Mouse (Mus musculus): ENCODE data around the gene Iqgap3. TPM values are rescaled to one million over a fixed set of nuclear protein-coding genes. Genes with fewer than 3 reads are reported as not detected.

Iqgap3 gene
- polyA plus RNA-seq, 1 experiment from 2014 or later, result 10.5 TPM

DNA sequence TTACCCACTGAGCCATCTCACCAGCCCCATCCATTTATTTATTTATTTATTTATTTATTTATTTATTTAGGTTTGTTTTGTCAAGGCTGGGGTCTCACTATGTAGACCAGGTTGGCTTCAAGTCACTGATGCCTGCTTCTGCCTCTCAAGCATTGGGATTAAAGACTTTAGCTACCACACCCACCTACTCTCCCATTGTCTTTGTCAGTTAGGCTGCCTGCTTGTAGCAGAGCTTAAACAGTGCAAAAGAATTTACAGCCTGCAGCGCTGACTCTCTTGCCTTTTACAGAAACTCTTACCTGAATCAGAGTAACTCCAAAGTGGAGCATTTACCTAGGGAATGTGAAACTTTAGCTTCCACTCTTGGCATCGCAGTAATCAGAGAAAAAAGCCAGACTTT is 72.5 kb downstream of the Iqgap3 start:
- WGBS, result 73% methylated on average over 2 of the region's 2 CpGs
- Histone ChIP-seq H3K9me3 (ENCODE audit: control insufficient read depth, low read length) (no peaks in the 10 kb centered on the region), H3K9ac (ENCODE audit: low read depth, low read length) (no peak overlapping the region), H3K4me2 (replicated peaks; ENCODE audit: low read depth, low read length) (no peak overlapping the region), H3K4me1 (replicated peaks; ENCODE audit: control insufficient read depth, insufficient read depth, low read length) (peaks cover 18% of the 10 kb centered on the region), H3K27ac (ENCODE audit: low read depth, low read length) (no peak overlapping the region), H3K27me3 (ENCODE audit: control insufficient read depth, insufficient read depth, low read length) (no peaks in the 10 kb centered on the region), H3K4me3 (ENCODE audit: low read depth, low read length) (no peak overlapping the region), H3K36me3 (ENCODE audit: control insufficient read depth, insufficient read depth, low read length) (no peaks in the 10 kb centered on the region)
- no peak for ATAC-seq (ENCODE audit: low FRiP score)
- DNase-seq (ENCODE audit: low spot score), result no peak

- no peak for ATAC-seq (ENCODE audit: low FRiP score)
- Histone ChIP-seq H3K4me2 (replicated peaks; ENCODE audit: low read depth, low read length) (no peak overlapping the region), H3K4me3 (ENCODE audit: low read depth, low read length) (no peak overlapping the region), H3K36me3 (ENCODE audit: control insufficient read depth, insufficient read depth, low read length) (no peaks in the 10 kb centered on the region), H3K27me3 (ENCODE audit: control insufficient read depth, insufficient read depth, low read length) (no peaks in the 10 kb centered on the region), H3K9me3 (ENCODE audit: control insufficient read depth, low read length) (no peaks in the 10 kb centered on the region), H3K9ac (ENCODE audit: low read depth, low read length) (no peak overlapping the region), H3K4me1 (replicated peaks; ENCODE audit: control insufficient read depth, insufficient read depth, low read length) (no peaks in the 10 kb centered on the region; the same call in 1 of the 2 replicates), H3K27ac (ENCODE audit: low read depth, low read length) (no peak overlapping the region)
- no peak for DNase-seq (ENCODE audit: low spot score)
Observed at GRCm38 (mm10) chr3:88156817-88157216, 75.0 kb downstream of the Iqgap3 start.

GRCm38 (mm10) chr3:88157771-88158597 is 76.2 kb downstream of the Iqgap3 start:
- no peaks in the 10 kb centered on the region for H3K36me3 ChIP-seq (ENCODE audit: control insufficient read depth, insufficient read depth, low read length)
- H3K4me3 ChIP-seq (ENCODE audit: low read depth, low read length), result no peak overlapping the region
- no peak overlapping the region for H3K9ac ChIP-seq (ENCODE audit: low read depth, low read length)
- H3K27me3 ChIP-seq (ENCODE audit: control insufficient read depth, insufficient read depth, low read length), result no peaks in the 10 kb centered on the region
- ATAC-seq (ENCODE audit: low FRiP score) (peak; percentile 85), DNase-seq (ENCODE audit: low spot score) (peak; percentile 78)
- H3K4me1 ChIP-seq (replicated peaks; ENCODE audit: control insufficient read depth, insufficient read depth, low read length), result no peaks in the 10 kb centered on the region
- H3K9me3 ChIP-seq (ENCODE audit: control insufficient read depth, low read length), result no peaks in the 10 kb centered on the region
- H3K4me2 ChIP-seq (replicated peaks; ENCODE audit: low read depth, low read length), result no peak overlapping the region
- H3K27ac ChIP-seq (ENCODE audit: low read depth, low read length), result no peak overlapping the region
- WGBS, result 16% methylated on average over 23 of the region's 23 CpGs

GRCm38 (mm10) chr3:88158991-88159390 is 77.2 kb downstream of the Iqgap3 start:
- no peaks in the 10 kb centered on the region for H3K4me1 ChIP-seq (replicated peaks; ENCODE audit: control insufficient read depth, insufficient read depth, low read length)
- no peak for DNase-seq (ENCODE audit: low spot score)
- H3K36me3 ChIP-seq (ENCODE audit: control insufficient read depth, insufficient read depth, low read length), result no peaks in the 10 kb centered on the region
- H3K9me3 ChIP-seq (ENCODE audit: control insufficient read depth, low read length), result no peaks in the 10 kb centered on the region
- no peak overlapping the region for H3K4me2 ChIP-seq (replicated peaks; ENCODE audit: low read depth, low read length)
- no peak overlapping the region for H3K4me3 ChIP-seq (ENCODE audit: low read depth, low read length)
- H3K27me3 ChIP-seq (ENCODE audit: control insufficient read depth, insufficient read depth, low read length), result no peaks in the 10 kb centered on the region
- no peak overlapping the region for H3K9ac ChIP-seq (ENCODE audit: low read depth, low read length)
- no peak for ATAC-seq (ENCODE audit: low FRiP score)
- no peak overlapping the region for H3K27ac ChIP-seq (ENCODE audit: low read depth, low read length)
- 81% methylated on average over 6 of the region's 6 CpGs for WGBS

GRCm38 (mm10) chr3:88160856-88161255 is 79.1 kb downstream of the Iqgap3 start:
- ATAC-seq (ENCODE audit: low FRiP score) (no peak), DNase-seq (ENCODE audit: low spot score) (no peak)
- H3K27me3 ChIP-seq (ENCODE audit: control insufficient read depth, insufficient read depth, low read length), result no peaks in the 10 kb centered on the region
- H3K36me3 ChIP-seq (ENCODE audit: control insufficient read depth, insufficient read depth, low read length), result no peaks in the 10 kb centered on the region
- WGBS, result 82% methylated on average over 6 of the region's 6 CpGs
- no peak overlapping the region for H3K27ac ChIP-seq (ENCODE audit: low read depth, low read length)
- no peak overlapping the region for H3K4me3 ChIP-seq (ENCODE audit: low read depth, low read length)
- H3K4me1 ChIP-seq (replicated peaks; ENCODE audit: control insufficient read depth, insufficient read depth, low read length), result no peaks in the 10 kb centered on the region
- H3K9ac ChIP-seq (ENCODE audit: low read depth, low read length), result no peak overlapping the region
- H3K4me2 ChIP-seq (replicated peaks; ENCODE audit: low read depth, low read length), result no peak overlapping the region
- no peaks in the 10 kb centered on the region for H3K9me3 ChIP-seq (ENCODE audit: control insufficient read depth, low read length)

GRCm38 (mm10) chr3:88162259-88162658 is 80.5 kb downstream of the Iqgap3 start:
- Histone ChIP-seq H3K27me3 (ENCODE audit: control insufficient read depth, insufficient read depth, low read length) (no peaks in the 10 kb centered on the region), H3K4me1 (replicated peaks; ENCODE audit: control insufficient read depth, insufficient read depth, low read length) (no peaks in the 10 kb centered on the region), H3K9ac (ENCODE audit: low read depth, low read length) (no peak overlapping the region), H3K27ac (ENCODE audit: low read depth, low read length) (no peak overlapping the region), H3K9me3 (ENCODE audit: control insufficient read depth, low read length) (no peaks in the 10 kb centered on the region), H3K4me2 (replicated peaks; ENCODE audit: low read depth, low read length) (no peak overlapping the region), H3K36me3 (ENCODE audit: control insufficient read depth, insufficient read depth, low read length) (no peaks in the 10 kb centered on the region), H3K4me3 (ENCODE audit: low read depth, low read length) (no peak overlapping the region)
- WGBS, result 88% methylated on average over 8 of the region's 8 CpGs
- ATAC-seq (ENCODE audit: low FRiP score), result no peak
- DNase-seq (ENCODE audit: low spot score), result no peak

- H3K36me3 ChIP-seq (ENCODE audit: control insufficient read depth, insufficient read depth, low read length), result peaks cover 4% of the 10 kb centered on the region; the same call in 1 of the 2 replicates
- no peak overlapping the region for H3K4me3 ChIP-seq (ENCODE audit: low read depth, low read length)
- DNase-seq (ENCODE audit: low spot score) (no peak), ATAC-seq (ENCODE audit: low FRiP score) (no peak)
- H3K4me1 ChIP-seq (replicated peaks; ENCODE audit: control insufficient read depth, insufficient read depth, low read length), result no peaks in the 10 kb centered on the region
- H3K27ac ChIP-seq (ENCODE audit: low read depth, low read length), result no peak overlapping the region
- H3K9ac ChIP-seq (ENCODE audit: low read depth, low read length), result no peak overlapping the region
- WGBS, result 71% methylated on average over 4 of the region's 4 CpGs
- no peak overlapping the region for H3K4me2 ChIP-seq (replicated peaks; ENCODE audit: low read depth, low read length)
- H3K9me3 ChIP-seq (ENCODE audit: control insufficient read depth, low read length), result no peaks in the 10 kb centered on the region
- no peaks in the 10 kb centered on the region for H3K27me3 ChIP-seq (ENCODE audit: control insufficient read depth, insufficient read depth, low read length)
Observed at GRCm38 (mm10) chr3:88162811-88163210, 81.0 kb downstream of the Iqgap3 start.

GRCm38 (mm10) chr3:88163847-88164246 is 82.1 kb downstream of the Iqgap3 start:
- H3K36me3 ChIP-seq (ENCODE audit: control insufficient read depth, insufficient read depth, low read length), result peaks cover 4% of the 10 kb centered on the region; the same call in 1 of the 2 replicates
- H3K27me3 ChIP-seq (ENCODE audit: control insufficient read depth, insufficient read depth, low read length), result no peaks in the 10 kb centered on the region
- no peak for DNase-seq (ENCODE audit: low spot score)

DNA sequence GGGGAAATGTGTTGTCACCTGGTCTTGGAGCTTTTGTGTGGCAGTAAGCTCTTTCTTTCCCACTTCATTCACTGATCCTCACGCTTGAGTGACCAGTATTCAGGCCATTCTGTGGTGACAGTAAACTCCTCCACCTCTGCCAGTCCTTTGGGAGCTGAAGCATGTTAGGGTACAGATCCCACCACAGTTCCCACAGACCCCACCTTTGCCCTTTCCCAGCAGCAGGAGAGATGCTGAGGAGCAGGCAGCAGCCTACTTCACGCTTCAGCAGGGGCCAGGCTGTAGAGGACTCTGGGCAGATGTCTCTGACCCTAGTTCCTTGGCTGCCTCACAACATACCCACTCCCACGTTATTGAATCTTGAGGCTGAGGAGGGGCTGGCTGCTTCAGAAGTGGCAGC is 82.5 kb downstream of the Iqgap3 start:
- no peak for ATAC-seq (ENCODE audit: low FRiP score)
- no peaks in the 10 kb centered on the region for H3K4me1 ChIP-seq (replicated peaks; ENCODE audit: control insufficient read depth, insufficient read depth, low read length)

More at GRCm38 (mm10) chr3:88163847-88164246, 82.1 kb downstream of the Iqgap3 start:
- H3K4me1 ChIP-seq (replicated peaks; ENCODE audit: control insufficient read depth, insufficient read depth, low read length), result no peaks in the 10 kb centered on the region
- no peaks in the 10 kb centered on the region for H3K9me3 ChIP-seq (ENCODE audit: control insufficient read depth, low read length)
- no peak overlapping the region for H3K9ac ChIP-seq (ENCODE audit: low read depth, low read length)
- H3K27ac ChIP-seq (ENCODE audit: low read depth, low read length), result no peak overlapping the region
- 84% methylated on average over 3 of the region's 3 CpGs for WGBS
- H3K4me3 ChIP-seq (ENCODE audit: low read depth, low read length), result no peak overlapping the region
- no peak for ATAC-seq (ENCODE audit: low FRiP score)
- H3K4me2 ChIP-seq (replicated peaks; ENCODE audit: low read depth, low read length), result no peak overlapping the region

More for the DNA sequence above, 82.5 kb downstream of the Iqgap3 start:
- no peaks in the 10 kb centered on the region for H3K9me3 ChIP-seq (ENCODE audit: control insufficient read depth, low read length)
- no peak overlapping the region for H3K4me2 ChIP-seq (replicated peaks; ENCODE audit: low read depth, low read length)
- no peak overlapping the region for H3K9ac ChIP-seq (ENCODE audit: low read depth, low read length)
- H3K4me3 ChIP-seq (ENCODE audit: low read depth, low read length), result no peak overlapping the region
- no peak for DNase-seq (ENCODE audit: low spot score)
- H3K27me3 ChIP-seq (ENCODE audit: control insufficient read depth, insufficient read depth, low read length), result no peaks in the 10 kb centered on the region
- peaks cover 4% of the 10 kb centered on the region; the same call in 1 of the 2 replicates for H3K36me3 ChIP-seq (ENCODE audit: control insufficient read depth, insufficient read depth, low read length)
- 66% methylated on average over 3 of the region's 3 CpGs for WGBS
- no peak overlapping the region for H3K27ac ChIP-seq (ENCODE audit: low read depth, low read length)

Data from hindbrain, embryonic 11.5 days (tissue).